Mouse (Mus musculus): ENCODE measurements at regions not wholly inside any gene's neighbourhood (a gene's known extent, or its start where the extent isn't known, plus 50 kb on each side); places are given as distances from the start of the nearest gene placed in this dataset. TPM values are rescaled to one million over a fixed set of nuclear protein-coding genes. Genes with fewer than 3 reads are reported as not detected.

DNA sequence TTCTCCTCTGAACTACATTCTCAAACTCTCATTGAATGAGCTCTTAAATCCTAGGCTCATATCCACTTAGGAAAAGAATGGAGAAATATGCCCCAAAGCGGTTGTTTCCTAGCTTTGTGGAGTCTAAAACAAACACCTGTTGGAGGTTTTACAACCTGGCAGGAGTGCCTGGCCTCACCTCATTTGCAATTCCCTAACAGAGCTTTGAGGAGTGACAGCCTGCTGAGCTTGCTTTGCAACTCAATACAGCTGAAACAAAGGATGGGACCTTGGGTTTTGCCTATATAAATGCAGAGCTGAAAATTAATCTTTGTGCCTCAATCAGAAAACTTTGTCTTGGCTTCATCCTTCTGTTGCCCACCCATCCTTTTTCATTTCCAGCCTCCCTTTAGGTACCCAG is 423.2 kb downstream of the Gm8797 start:
- no peak for ATAC-seq (ENCODE audit: insufficient read depth, low FRiP score, low read depth)
- Histone ChIP-seq H3K9me3 (no peaks in the 10 kb centered on the region), H3K4me1 (no peaks in the 10 kb centered on the region), H3K4me3 (replicated peaks) (no peak overlapping the region), H3K4me2 (no peak overlapping the region), H3K9ac (no peak overlapping the region), H3K27me3 (replicated peaks) (no peaks in the 10 kb centered on the region), H3K36me3 (no peaks in the 10 kb centered on the region), H3K27ac (no peak overlapping the region)
- WGBS = 29% methylated on average over 1 of the region's 1 CpGs

DNA sequence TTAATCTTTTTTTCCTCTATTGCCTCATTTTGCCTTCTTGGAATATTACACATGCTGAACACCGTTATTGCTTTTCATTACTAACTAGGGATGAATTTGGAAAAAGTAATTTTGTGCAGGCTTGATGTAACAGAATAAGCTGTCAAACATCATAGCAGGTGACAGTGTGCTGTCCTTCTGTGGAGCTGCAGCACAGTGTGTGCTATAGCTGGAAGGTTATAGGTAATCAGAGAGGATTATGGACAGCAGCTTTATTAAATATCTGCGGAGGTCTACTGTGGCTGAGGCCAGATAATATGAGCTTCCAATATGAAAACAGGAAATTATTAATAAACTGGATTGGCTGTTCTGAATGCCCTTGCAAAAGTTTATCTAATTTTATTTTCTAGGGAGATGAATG is 431.9 kb downstream of the Gm8797 start:
- no peak for ATAC-seq (ENCODE audit: insufficient read depth, low FRiP score, low read depth)
- Histone ChIP-seq H3K27me3 (replicated peaks) (no peaks in the 10 kb centered on the region), H3K27ac (no peak overlapping the region), H3K4me3 (replicated peaks) (no peak overlapping the region), H3K36me3 (no peaks in the 10 kb centered on the region), H3K9ac (no peak overlapping the region), H3K4me1 (no peaks in the 10 kb centered on the region), H3K9me3 (no peaks in the 10 kb centered on the region), H3K4me2 (no peak overlapping the region)
- WGBS = 90% methylated on average over 2 of the region's 2 CpGs

DNA sequence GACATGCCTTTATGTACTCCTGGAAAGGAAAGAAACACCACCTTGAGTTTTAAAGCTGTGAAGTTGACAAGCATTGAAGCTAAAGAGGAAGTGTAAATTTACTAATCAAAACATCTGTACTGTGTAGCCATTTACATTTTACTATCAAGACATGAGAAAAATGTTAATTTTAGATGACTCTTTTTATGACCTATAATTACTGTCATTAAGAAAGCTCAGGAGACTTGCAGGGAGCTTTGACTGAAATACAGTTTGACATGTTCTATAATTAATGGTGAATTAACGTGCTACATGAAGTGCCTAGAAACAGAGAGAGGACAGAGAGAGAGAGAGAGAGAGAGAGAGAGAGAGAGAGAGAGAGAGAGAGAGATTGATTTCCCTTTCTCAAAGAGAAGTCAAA is 432.8 kb downstream of the Gm8797 start:
- Histone ChIP-seq H3K4me1 (no peaks in the 10 kb centered on the region), H3K9me3 (no peaks in the 10 kb centered on the region), H3K4me3 (replicated peaks) (no peak overlapping the region), H3K36me3 (no peaks in the 10 kb centered on the region), H3K27me3 (replicated peaks) (no peaks in the 10 kb centered on the region), H3K9ac (no peak overlapping the region), H3K27ac (no peak overlapping the region), H3K4me2 (no peak overlapping the region)
- ATAC-seq (ENCODE audit: insufficient read depth, low FRiP score, low read depth) = no peak
- WGBS = 36% methylated on average over 1 of the region's 1 CpGs

DNA sequence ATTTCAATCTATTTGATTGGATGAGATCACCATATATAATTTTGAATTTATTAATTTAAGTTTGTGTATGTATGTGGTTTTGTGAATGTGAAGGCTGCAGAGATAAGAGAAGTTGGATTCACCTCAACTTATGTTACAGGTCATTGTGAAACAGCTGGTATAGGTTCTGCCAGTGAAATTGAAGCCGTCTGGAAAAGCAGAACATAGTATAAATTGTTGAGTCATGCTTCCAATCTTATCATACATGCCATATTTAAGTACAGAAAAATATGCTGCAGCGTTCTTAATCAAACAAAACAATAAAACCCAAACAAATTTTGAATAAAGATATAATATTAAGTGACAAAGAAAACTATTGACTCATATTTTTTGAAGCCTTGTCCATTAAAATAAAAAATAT is 415.6 kb downstream of the 1700008P02Rik start:
- no peaks in the 10 kb centered on the region for H3K27me3 ChIP-seq (replicated peaks)
- no peak overlapping the region for H3K9ac ChIP-seq
- no peak overlapping the region for H3K4me3 ChIP-seq (replicated peaks)
- H3K4me1 ChIP-seq = no peaks in the 10 kb centered on the region
- H3K36me3 ChIP-seq = no peaks in the 10 kb centered on the region
- H3K9me3 ChIP-seq = no peaks in the 10 kb centered on the region
- ATAC-seq (ENCODE audit: insufficient read depth, low FRiP score, low read depth) = no peak
- H3K4me2 ChIP-seq = no peak overlapping the region
- WGBS = 59% methylated on average over 2 of the region's 2 CpGs
- no peak overlapping the region for H3K27ac ChIP-seq

DNA sequence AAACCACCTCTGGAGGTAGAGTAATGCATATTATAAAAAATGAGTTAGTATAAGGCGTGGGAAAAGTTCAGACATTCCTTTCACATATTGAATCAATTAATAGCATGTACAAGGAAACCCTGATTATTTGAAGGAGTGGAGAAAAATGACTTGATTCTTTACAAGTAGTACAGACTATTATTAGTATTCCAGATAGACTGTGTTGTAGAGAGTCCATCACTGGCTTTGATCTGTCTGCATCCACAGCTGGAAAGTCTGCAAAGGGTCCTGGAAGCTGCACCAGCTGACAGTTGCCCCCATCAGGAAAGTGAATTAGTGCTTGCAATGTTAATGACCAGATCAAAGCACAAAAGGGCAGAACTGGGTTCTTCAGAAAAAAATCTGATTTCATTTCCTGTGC is 391.6 kb downstream of the 1700008P02Rik start:
- Histone ChIP-seq H3K4me1 (no peaks in the 10 kb centered on the region), H3K4me2 (no peak overlapping the region), H3K9me3 (no peaks in the 10 kb centered on the region), H3K9ac (no peak overlapping the region), H3K27me3 (replicated peaks) (no peaks in the 10 kb centered on the region), H3K36me3 (no peaks in the 10 kb centered on the region), H3K27ac (no peak overlapping the region), H3K4me3 (replicated peaks) (no peak overlapping the region)
- no peak for ATAC-seq (ENCODE audit: insufficient read depth, low FRiP score, low read depth)
- 58% methylated on average over 1 of the region's 1 CpGs for WGBS

Small RNA genes in the stretch of these regions (microRNA-seq; reads per million reads assigned to microRNA genes)
- gene Gm25144 = not detected
- not detected for gene Gm25352

All from stomach, embryonic 15.5 days (tissue).